ENCODE assay signal across 8 mouse cellular contexts in the genomic region with DNA sequence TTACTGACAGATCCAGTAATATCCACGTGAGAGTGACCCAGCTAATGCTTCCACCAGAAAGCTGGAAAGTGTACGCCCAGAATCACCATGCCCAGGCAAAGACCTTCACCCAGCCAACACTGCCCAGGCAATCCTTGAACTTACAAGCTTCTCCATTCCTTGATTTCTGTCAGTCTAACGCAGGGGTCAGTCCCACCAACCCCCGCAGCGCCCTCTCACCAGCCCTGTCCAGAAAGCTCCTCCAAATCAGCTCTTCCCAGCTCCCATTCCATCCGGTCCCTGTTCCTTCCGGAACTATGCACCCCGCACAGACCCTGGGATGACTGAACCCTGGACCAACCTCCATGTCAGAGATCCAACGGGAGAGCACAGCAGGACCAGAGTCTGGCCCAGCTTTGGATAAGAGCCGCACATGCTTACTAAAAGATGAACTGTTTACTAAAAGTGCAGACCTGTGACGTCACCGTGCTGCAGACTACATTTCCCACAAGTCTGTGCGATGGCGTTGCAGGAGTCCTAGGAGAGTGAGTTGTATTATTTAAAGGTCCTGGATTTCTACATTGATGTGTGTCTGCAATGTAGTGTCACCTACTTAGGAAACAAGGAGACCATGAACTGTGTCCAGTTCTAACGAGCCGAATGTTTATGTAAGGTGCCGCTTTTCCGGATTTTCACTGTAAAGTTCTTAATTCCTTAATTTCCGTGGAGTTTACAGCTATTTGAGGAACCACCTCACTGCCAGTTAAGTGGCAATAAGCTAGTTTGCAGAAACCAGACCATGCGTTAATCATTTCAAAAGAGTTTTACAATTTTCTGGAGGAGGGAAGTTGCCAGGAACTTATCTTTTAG. TPM values are rescaled to one million over a fixed set of nuclear protein-coding genes. Genes with fewer than 3 reads are reported as not detected.
DNase-seq lines count a peak whose midpoint lies in the region; ATAC-seq lines count a peak whose summit lies in the region.

A gene (minus strand): TSS at position 453 of the 849 bp plus-strand sequence.

- ATAC-seq in inflammation-experienced regulatory T-cells, adult 6 months = peak; percentile 100
- peak; percentile 100 for ATAC-seq in megakaryocyte-erythroid progenitor cell, adult 5-6 weeks (replicated peaks; ENCODE audit: low FRiP score, low TSS enrichment, poor library complexity, severe bottlenecking)

- DNase-seq in adrenal gland, adult (ENCODE audit: inconsistent age in 2 of 2, low spot score in 1 of 2) = peak; percentile 91 to 96
- DNase-seq in embryo, embryonic 10.5 days (ENCODE audit: low spot score) = peak; percentile 91
- DNase-seq in gastrocnemius, postnatal 14 days = peak; percentile 88
- DNase-seq in left cerebral cortex, postnatal 10 days (ENCODE audit: extremely low spot score in 1 of 2, low spot score in 2 of 2) = peak; percentile 89
- DNase-seq in right cerebral cortex, postnatal 25 days = peak; percentile 88
- peak; percentile 72 to 83 for DNase-seq in urinary bladder, postnatal 4 days (ENCODE audit: low spot score in 2 of 2)

- intact Hi-C loops in gastrocnemius, postnatal 14 days (cut with DNase I; ENCODE audit: low total_unique reads) = no loop called here
- intact Hi-C loops in left cerebral cortex, postnatal 10 days (cut with DNase I) = no loop called here

RNA-seq across cellular contexts. Expression of the gene that starts here (rescaled TPM):
- 1 to 10 TPM; 3.0 to 4.2 TPM for total RNA-seq in gastrocnemius, postnatal 14 days (2021)
- polyA plus RNA-seq in inflammation-experienced regulatory T-cells, adult 6 months (2017; shearing (Covaris generic)) = 10 to 100 TPM; 12.7 to 18.2 (median 15.3) TPM
- total RNA-seq in left cerebral cortex, postnatal 10 days (2021) = 10 to 100 TPM in 1 of 2 experiments, 1 to 10 TPM in 1; 9.9 to 12.4 TPM
- 8.7 and 14.3 TPM in 2 replicates for total RNA-seq in megakaryocyte-erythroid progenitor cell, adult 5-6 weeks (2014; fragmentation: Nextera tagmentation)
- total RNA-seq in megakaryocyte-erythroid progenitor cell, adult 5-6 weeks (2017) = 13.7 and 21.8 TPM in 2 replicates

Comparison
In these comparisons a context has a peak if more than half of its experiments do, and no peak if none do; other contexts are left out.
1. Peak in every context shown above with its lines: DNase-seq and ATAC-seq.